Mouse (Mus musculus) cortical plate, adult 2 months (tissue): ENCODE data around the gene Nrxn1.

ENCODE experiments used
- CTCF ChIP-seq: fragments of 200-500 bp; IDR thresholded peaks from 2 replicates; pipeline ENCODE4 v1.5.1; 2011; ENCODE audit warnings: mild to moderate bottlenecking, control low read depth, low read length; ENCODE audit not compliant: insufficient read depth; ENCODE audit errors: extremely low read depth
- POLR2A ChIP-seq: fragments of 200-500 bp; IDR thresholded peaks from 2 replicates; pipeline ENCODE4 v1.6.1; 2011; ENCODE audit warnings: mild to moderate bottlenecking, low read length, control low read depth; ENCODE audit not compliant: insufficient read depth; ENCODE audit errors: extremely low read depth

- TF ChIP-seq POLR2A = no peak
- TF ChIP-seq CTCF = no peak
Observed at GRCm38 (mm10) chr17:90594798-90595533, 497.9 kb downstream of the Nrxn1 start.
